Mouse (Mus musculus) liver, embryonic 14.5 days (tissue): ENCODE measurements around the gene Brip1. TPM values are rescaled to one million over a fixed set of nuclear protein-coding genes. Genes with fewer than 3 reads are reported as not detected.

Source experiments
- ATAC-seq: fragments of 200-750 bp; cut with Nextera tagmentation; 2 replicates; pipeline ENCODE4 v1.8.0; 2017; ENCODE audit warnings: moderate number of reproducible peaks, mild to moderate bottlenecking, moderate library complexity; ENCODE audit not compliant: insufficient read depth
- DNase-seq, 3 experiments: peaks; one replicate each; pipeline ENCODE4 v3.0.0-alpha.2; 2012 to 2013; ENCODE audit warnings: low read depth in 3 of 3, low spot score in 3 of 3
- H3K27ac ChIP-seq: fragments of 300-500 bp; sonication (generic); 2 replicates; pipeline ENCODE4 v1.5.1; 2014; ENCODE audit warnings: moderate library complexity, mild to moderate bottlenecking, control low read depth, inconsistent platforms
- H3K27me3 ChIP-seq: fragments of 300-500 bp; sonication (generic); 2 replicates; pipeline ENCODE4 v1.6.1; 2014; ENCODE audit warnings: mild to moderate bottlenecking, low read length, moderate library complexity; ENCODE audit not compliant: control insufficient read depth, insufficient read depth
- H3K36me3 ChIP-seq: fragments of 300-500 bp; sonication (generic); replicated peaks from 2 replicates; pipeline ENCODE4 v1.6.1; 2014; ENCODE audit warnings: low read depth; ENCODE audit not compliant: control insufficient read depth, insufficient read depth
- H3K4me1 ChIP-seq, 2 experiments: fragments of 200-500 bp in 1 of 2; fragments of 300-500 bp in 1 of 2; sonication (generic) in 1 of 2; replicated peaks; 2 replicates each; pipeline ENCODE4 v1.6.1; 2012 to 2014; ENCODE audit warnings: antibody characterized with exemption in 1 of 2, inconsistent platforms in 1 of 2, low read length in 1 of 2; ENCODE audit not compliant: control insufficient read depth in 2 of 2, insufficient read depth in 2 of 2
- H3K4me2 ChIP-seq: fragments of 300-500 bp; sonication (generic); 2 replicates; pipeline ENCODE4 v1.6.1; 2014; ENCODE audit warnings: low read depth, mild to moderate bottlenecking, control low read depth, moderate library complexity
- H3K4me3 ChIP-seq, 2 experiments: fragments of 200-500 bp in 1 of 2; fragments of 300-500 bp in 1 of 2; sonication (generic) in 1 of 2; 2 replicates each; pipeline ENCODE4 v1.5.1; 2012 to 2014; ENCODE audit warnings: low read depth in 2 of 2, low read length in 2 of 2, mild to moderate bottlenecking in 2 of 2, control low read depth in 1 of 2, inconsistent platforms in 1 of 2, moderate library complexity in 1 of 2; ENCODE audit not compliant: insufficient read depth in 1 of 2
- H3K9ac ChIP-seq: fragments of 300-500 bp; sonication (generic); replicated peaks from 2 replicates; pipeline ENCODE4 v1.6.1; 2014; ENCODE audit warnings: mild to moderate bottlenecking, control low read depth, moderate library complexity
- H3K9me3 ChIP-seq: fragments of 300-500 bp; sonication (generic); 2 replicates; pipeline ENCODE4 v1.6.1; 2016; ENCODE audit warnings: low read length, mixed read lengths; ENCODE audit not compliant: control insufficient read depth
- CTCF ChIP-seq: IDR thresholded peaks from 2 replicates; pipeline ENCODE4 v1.5.1; 2016; ENCODE audit warnings: antibody characterized with exemption, low read depth, control low read depth
- EP300 ChIP-seq: IDR thresholded peaks from 2 replicates; pipeline ENCODE4 v1.6.1; 2016; ENCODE audit warnings: antibody characterized with exemption, low read depth
- WGBS: fragments of 180-500 bp; shearing (Covaris S2); extraction: QIAGEN DNeasy Blood & Tissue Kit; methylation state at CpG from one replicate; pipeline ENCODE4 v1.1.7; 2014; ENCODE audit not compliant: insufficient replicate concordance; 5-methylcytosine and 5-hydroxymethylcytosine counted together
- polyA plus RNA-seq, 2 experiments: library from polyadenylated mRNA; depleted of rRNA in 1 of 2; stranded (reverse) in 1 of 2; unstranded in 1 of 2; fragments of >200 nt; fragmentation: Nextera tagmentation in 1 of 2; extraction: Ambion mirVana in 1 of 2; gene quantifications; 2 replicates each; pipeline versions ENCODE4 v1.2.1 to v1.2.3; 2012 to 2014

Gene Brip1
- polyA plus RNA-seq, 2 experiments: 2.8 to 6.8 TPM

- no peak overlapping the region for H3K4me2 ChIP-seq
- H3K27me3 ChIP-seq: no peaks in the 10 kb centered on the region
- WGBS: 41% methylated on average over 7 of the region's 7 CpGs
- H3K9ac ChIP-seq: no peak overlapping the region
- no peaks in the 10 kb centered on the region for H3K36me3 ChIP-seq
- H3K4me3 ChIP-seq: no peak overlapping the region
- no peak overlapping the region for H3K27ac ChIP-seq
- ATAC-seq (no peak), DNase-seq (no peak)
- no peaks in the 10 kb centered on the region for H3K4me1 ChIP-seq
- H3K9me3 ChIP-seq: no peaks in the 10 kb centered on the region
- no peak for TF ChIP-seq CTCF
These were observed 174.3 kb downstream of the Brip1 start for GRCm38 (mm10) chr11:86026556-86027194.

DNA sequence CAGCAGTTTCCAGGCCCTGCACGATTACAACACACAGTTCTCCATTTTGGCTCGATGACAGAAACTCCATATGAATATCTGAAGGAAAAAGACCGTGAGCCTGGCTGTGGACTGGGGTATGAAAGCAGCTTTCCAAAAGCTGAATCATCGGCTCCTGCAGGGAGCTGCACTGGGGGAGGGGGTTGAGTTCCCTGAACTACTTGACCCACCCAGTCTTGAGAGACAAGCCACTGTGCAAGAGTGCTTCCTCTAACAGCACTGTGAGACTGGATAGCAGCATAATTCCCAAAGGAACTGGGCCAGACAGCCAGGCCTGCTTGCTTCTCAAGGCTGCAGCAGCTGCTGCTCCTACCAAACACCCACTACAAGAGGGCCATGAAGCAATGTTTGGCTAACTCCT, 178.6 kb downstream of the Brip1 start:
- Histone ChIP-seq H3K27ac (no peak overlapping the region), H3K27me3 (no peaks in the 10 kb centered on the region), H3K9ac (no peak overlapping the region), H3K4me3 (no peak overlapping the region), H3K36me3 (no peaks in the 10 kb centered on the region), H3K9me3 (no peaks in the 10 kb centered on the region), H3K4me1 (no peaks in the 10 kb centered on the region), H3K4me2 (no peak overlapping the region)
- 54% methylated on average over 4 of the region's 4 CpGs for WGBS
- ATAC-seq (no peak), DNase-seq (no peak)
- TF ChIP-seq CTCF (no peak), EP300 (no peak)

GRCm38 (mm10) chr11:86020033-86020432, 181.0 kb downstream of the Brip1 start:
- DNase-seq (no peak), ATAC-seq (no peak)
- H3K9ac ChIP-seq: no peak overlapping the region
- 29% methylated on average over 1 of the region's 1 CpGs for WGBS
- H3K4me3 ChIP-seq: no peak overlapping the region
- no peaks in the 10 kb centered on the region for H3K9me3 ChIP-seq
- no peaks in the 10 kb centered on the region for H3K27me3 ChIP-seq
- H3K4me2 ChIP-seq: no peak overlapping the region
- no peak overlapping the region for H3K27ac ChIP-seq
- H3K36me3 ChIP-seq: no peaks in the 10 kb centered on the region
- H3K4me1 ChIP-seq: no peaks in the 10 kb centered on the region
- TF ChIP-seq CTCF: no peak
- no peak for TF ChIP-seq EP300

DNA sequence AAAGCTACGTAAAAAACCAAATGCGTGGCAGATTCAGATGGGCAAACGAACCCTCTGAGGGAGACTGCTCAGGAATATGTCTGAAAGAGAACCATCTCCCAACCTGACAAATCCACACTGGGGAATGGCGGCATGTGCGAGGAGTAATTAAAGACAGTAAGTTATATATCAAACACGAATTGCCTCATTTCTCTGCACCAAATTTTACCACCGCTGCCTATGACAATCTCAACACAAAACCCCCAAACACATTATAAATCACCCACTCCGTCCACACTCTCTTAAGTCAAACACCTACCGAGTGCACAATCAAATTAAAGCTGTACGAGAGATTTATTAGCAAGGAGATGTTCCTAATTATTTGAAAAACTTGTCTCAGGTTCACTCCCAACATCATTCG, 184.8 kb downstream of the Brip1 start:
- 68% methylated on average over 11 of the region's 11 CpGs for WGBS
- H3K4me2 ChIP-seq: no peak overlapping the region
- H3K4me3 ChIP-seq: no peak overlapping the region
- H3K27ac ChIP-seq: no peak overlapping the region
- H3K27me3 ChIP-seq: no peaks in the 10 kb centered on the region
- DNase-seq (no peak), ATAC-seq (no peak)
- no peaks in the 10 kb centered on the region for H3K36me3 ChIP-seq
- no peak overlapping the region for H3K9ac ChIP-seq
- H3K9me3 ChIP-seq: no peaks in the 10 kb centered on the region
- TF ChIP-seq EP300 (no peak), CTCF (no peak)
- H3K4me1 ChIP-seq: no peaks in the 10 kb centered on the region

DNA sequence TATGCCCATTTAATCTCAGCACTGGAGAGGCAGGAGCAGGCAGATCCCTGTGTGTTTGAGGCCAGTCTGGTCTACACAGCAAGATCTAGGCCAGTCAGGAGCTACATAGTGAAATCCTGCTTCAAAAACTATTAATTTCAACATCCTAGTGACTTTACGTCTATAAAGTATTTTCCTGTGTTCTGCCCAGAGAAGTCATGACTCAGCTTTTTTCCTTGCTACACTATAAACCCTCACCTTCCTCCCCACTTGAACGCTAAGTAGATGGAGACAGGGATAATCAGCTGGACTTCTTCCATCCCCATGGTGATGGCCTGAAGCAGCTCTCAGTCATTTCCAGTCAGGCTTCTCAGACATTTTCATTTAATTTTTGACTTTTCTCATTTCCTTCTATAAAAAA, 187.9 kb downstream of the Brip1 start:
- ATAC-seq (no peak), DNase-seq (no peak)
- TF ChIP-seq CTCF (no peak), EP300 (no peak)
- Histone ChIP-seq H3K36me3 (no peaks in the 10 kb centered on the region), H3K4me3 (no peak overlapping the region), H3K27ac (no peak overlapping the region), H3K4me1 (no peaks in the 10 kb centered on the region), H3K9me3 (no peaks in the 10 kb centered on the region), H3K4me2 (no peak overlapping the region), H3K27me3 (no peaks in the 10 kb centered on the region), H3K9ac (no peak overlapping the region)
- WGBS: 31% methylated on average over 2 of the region's 2 CpGs
